Mouse (Mus musculus) heart, adult 2 months (tissue): ENCODE results near the gene Tspan11. TPM values are rescaled to one million over a fixed set of nuclear protein-coding genes. Genes with fewer than 3 reads are reported as not detected.

Experiments used
- DNase-seq, 2 experiments: peaks; one replicate each; pipeline ENCODE4 v3.0.0; 2021
- H3K27ac ChIP-seq: fragments of 200-600 bp; 2 replicates; pipeline ENCODE4 v1.8.1; 2022
- H3K27me3 ChIP-seq: fragments of 200-500 bp; 2 replicates; pipeline ENCODE4 v1.6.1; 2012; ENCODE audit warnings: mild to moderate bottlenecking, low read length, inconsistent platforms, mixed read lengths; ENCODE audit not compliant: control insufficient read depth, insufficient read depth
- H3K36me3 ChIP-seq: fragments of 200-500 bp; 2 replicates; pipeline ENCODE4 v1.6.1; 2012; ENCODE audit warnings: low read length, inconsistent platforms; ENCODE audit not compliant: control insufficient read depth, insufficient read depth
- H3K4me1 ChIP-seq: fragments of 200-500 bp; 2 replicates; pipeline ENCODE4 v1.6.1; 2011; ENCODE audit warnings: low read length; ENCODE audit not compliant: control insufficient read depth, insufficient read depth
- H3K4me3 ChIP-seq: fragments of 200-600 bp; 2 replicates; pipeline ENCODE4 v1.8.1; 2022
- H3K79me2 ChIP-seq: fragments of 200-500 bp; replicated peaks from 2 replicates; pipeline ENCODE4 v1.6.1; 2012; ENCODE audit warnings: mild to moderate bottlenecking, inconsistent platforms, low read length, moderate library complexity, mixed read lengths; ENCODE audit not compliant: control insufficient read depth, insufficient read depth
- H3K9ac ChIP-seq: fragments of 200-500 bp; 2 replicates; pipeline ENCODE4 v1.6.1; 2012; ENCODE audit warnings: low read depth, mild to moderate bottlenecking, control low read depth, inconsistent platforms, low read length, mixed read lengths
- CTCF ChIP-seq: fragments of 200-600 bp; IDR thresholded peaks from 2 replicates; pipeline ENCODE4 v1.8.1; 2022; ENCODE audit warnings: antibody characterized with exemption, mild to moderate bottlenecking, moderate library complexity
- EP300 ChIP-seq: fragments of 200-500 bp; IDR thresholded peaks from 2 replicates; pipeline ENCODE4 v1.6.1; 2011; ENCODE audit warnings: low read depth, low read length, control low read depth; ENCODE audit not compliant: insufficient read depth
- POLR2A ChIP-seq: fragments of 200-500 bp; IDR thresholded peaks from 2 replicates; pipeline ENCODE4 v1.6.1; 2011; ENCODE audit warnings: mild to moderate bottlenecking, low read depth, low read length, control low read depth; ENCODE audit not compliant: insufficient read depth
- WGBS: fragments of 180-500 bp; shearing (Covaris S2); methylation state at CpG from one replicate; pipeline ENCODE4 v1.1.7; 2018; 5-methylcytosine and 5-hydroxymethylcytosine counted together
- intact Hi-C: fragments of 180-260 bp; cut with DNase I; formaldehyde crosslinking; loops from one replicate; pipeline ENCODE4 v1.15.1; 2025
- polyA plus RNA-seq: library from polyadenylated mRNA; depleted of rRNA; stranded (reverse); fragments of >200 nt; gene quantifications from 2 replicates; pipeline ENCODE4 v1.2.3, GENCODE M21; 2012
- total RNA-seq, 2 experiments: library from RNA; stranded (reverse); gene quantifications; 2 replicates each; pipeline ENCODE4 v1.2.3; 2021

The Tspan11 gene
- total and polyA plus RNA-seq, 3 experiments: 0.57 to 1.7 (median 1.5) TPM

- H3K79me2 ChIP-seq: no peaks in the 10 kb centered on the region
- H3K36me3 ChIP-seq: no peaks in the 10 kb centered on the region
- peak; percentile 42 to 45 for DNase-seq
- no peaks in the 10 kb centered on the region for H3K27me3 ChIP-seq
- H3K9ac ChIP-seq: no peak overlapping the region
- H3K4me1 ChIP-seq: peaks cover 23% of the 10 kb centered on the region
- H3K27ac ChIP-seq: peak overlapping the region; percentile 89
- 64% methylated on average over 14 of the region's 14 CpGs for WGBS
- TF ChIP-seq EP300: no peak
- no peak for TF ChIP-seq POLR2A
- no peak for TF ChIP-seq CTCF
- H3K4me3 ChIP-seq: no peak overlapping the region
- intact Hi-C loops: no loop called here
These were observed 100.0 kb downstream of the Tspan11 start for GRCm38 (mm10) chr6:127987374-127987773.

GRCm38 (mm10) chr6:127988944-127989494 lies 101.6 kb downstream of the Tspan11 start:
- H3K4me3 ChIP-seq: no peak overlapping the region
- WGBS: 70% methylated on average over 12 of the region's 12 CpGs

GRCm38 (mm10) chr6:127989624-127990212 lies 102.3 kb downstream of the Tspan11 start:
- intact Hi-C loops: no loop called here
- Histone ChIP-seq H3K9ac (peak overlapping the region; percentile 28), H3K4me1 (peaks cover 24% of the 10 kb centered on the region), H3K79me2 (no peaks in the 10 kb centered on the region), H3K27me3 (no peaks in the 10 kb centered on the region), H3K36me3 (no peaks in the 10 kb centered on the region), H3K4me3 (peak overlapping the region; percentile 34), H3K27ac (peak overlapping the region; percentile 93)
- 38% methylated on average over 11 of the region's 11 CpGs for WGBS
- peak; percentile 88 to 91 for DNase-seq
- TF ChIP-seq CTCF: 0 out of 2 replicates have a peak, but pooled peaks have one; percentile 9
- peak; percentile 77 for TF ChIP-seq EP300
- no peak for TF ChIP-seq POLR2A

More at GRCm38 (mm10) chr6:127988944-127989494, 101.6 kb downstream of the Tspan11 start:
- Histone ChIP-seq H3K27me3 (no peaks in the 10 kb centered on the region), H3K79me2 (no peaks in the 10 kb centered on the region), H3K9ac (no peak overlapping the region; the same call in 1 of the 2 replicates), H3K27ac (peak overlapping the region; percentile 93), H3K36me3 (no peaks in the 10 kb centered on the region), H3K4me1 (peaks cover 22% of the 10 kb centered on the region)
- TF ChIP-seq POLR2A (no peak), CTCF (no peak)
- intact Hi-C loops: no loop called here
- DNase-seq: no peak

- H3K9ac ChIP-seq: no peak overlapping the region
- 0 out of 2 replicates have a peak, but pooled peaks cover 2% of the 10 kb centered on the region for H3K79me2 ChIP-seq
- TF ChIP-seq POLR2A (peak; percentile 21; the same call in 1 of the 2 replicates), CTCF (no peak), EP300 (peak; percentile 46; the same call in 1 of the 2 replicates)
- WGBS: 31% methylated on average over 11 of the region's 11 CpGs
- no peak overlapping the region for H3K4me3 ChIP-seq
- peaks cover 20% of the 10 kb centered on the region for H3K4me1 ChIP-seq
- intact Hi-C loops: loop anchor here (1.0 kb wide), 1 partner anchor 44 kb away; no protein-coding TSS in a partner anchor
- peak; percentile 52 to 77 for DNase-seq
- no peaks in the 10 kb centered on the region for H3K36me3 ChIP-seq
- peak overlapping the region; percentile 65 for H3K27ac ChIP-seq
- H3K27me3 ChIP-seq: no peaks in the 10 kb centered on the region
These were observed 104.3 kb downstream of the Tspan11 start for GRCm38 (mm10) chr6:127991509-127992176.

GRCm38 (mm10) chr6:127992993-127993392 lies 105.6 kb downstream of the Tspan11 start:
- no peak for DNase-seq
- Histone ChIP-seq H3K79me2 (0 out of 2 replicates have a peak, but pooled peaks cover 2% of the 10 kb centered on the region), H3K9ac (no peak overlapping the region), H3K4me3 (no peak overlapping the region), H3K36me3 (no peaks in the 10 kb centered on the region), H3K4me1 (peaks cover 17% of the 10 kb centered on the region), H3K27ac (no peak overlapping the region), H3K27me3 (no peaks in the 10 kb centered on the region)
- WGBS: 100% methylated on average over 8 of the region's 8 CpGs
- TF ChIP-seq CTCF: no peak
- TF ChIP-seq POLR2A: no peak
- intact Hi-C loops: no loop called here

- Histone ChIP-seq H3K27ac (no peak overlapping the region), H3K27me3 (no peaks in the 10 kb centered on the region), H3K36me3 (no peaks in the 10 kb centered on the region), H3K9ac (no peak overlapping the region), H3K79me2 (0 out of 2 replicates have a peak, but pooled peaks cover 2% of the 10 kb centered on the region), H3K4me3 (no peak overlapping the region), H3K4me1 (peaks cover 6% of the 10 kb centered on the region)
- TF ChIP-seq POLR2A (no peak), CTCF (peak; percentile 51)
- 89% methylated on average over 5 of the region's 5 CpGs for WGBS
- intact Hi-C loops: no loop called here
- DNase-seq: no peak
These were observed 109.5 kb downstream of the Tspan11 start for GRCm38 (mm10) chr6:127996928-127997327.
